Mouse (Mus musculus) embryonic fibroblast, embryonic 13.5 days (primary cell): ENCODE measurements around the gene Il3. TPM values are rescaled to one million over a fixed set of nuclear protein-coding genes. Genes with fewer than 3 reads are reported as not detected.

Experiments used
- H3K27ac ChIP-seq: 2 replicates; pipeline ENCODE4 v1.5.1; 2012; ENCODE audit warnings: low read length, control low read depth, inconsistent platforms; ENCODE audit not compliant: insufficient read depth
- H3K4me1 ChIP-seq: 2 replicates; pipeline ENCODE4 v1.6.1; 2011; ENCODE audit warnings: low read length; ENCODE audit not compliant: control insufficient read depth, insufficient read depth
- H3K4me3 ChIP-seq: 2 replicates; pipeline ENCODE4 v1.5.1; 2011; ENCODE audit warnings: mild to moderate bottlenecking, control low read depth, low read length; ENCODE audit not compliant: insufficient read depth
- CTCF ChIP-seq: IDR thresholded peaks from 2 replicates; pipeline ENCODE4 v1.5.1; 2011; ENCODE audit warnings: mild to moderate bottlenecking, control low read depth, low read length, moderate library complexity, borderline replicate concordance; ENCODE audit not compliant: insufficient read depth
- POLR2A ChIP-seq: IDR thresholded peaks from 2 replicates; pipeline ENCODE4 v1.6.1; 2011; ENCODE audit warnings: low read depth, mild to moderate bottlenecking, control low read depth, low read length, moderate library complexity
- polyA plus RNA-seq: library from polyadenylated mRNA; stranded (reverse); fragments of >200 nt; gene quantifications from 2 replicates; pipeline ENCODE4 v1.2.4, GENCODE M21; 2011; ENCODE audit warnings: low read depth; ENCODE audit not compliant: missing spikeins, insufficient read length

Gene Il3
- polyA plus RNA-seq, 1 experiment = not detected

DNA sequence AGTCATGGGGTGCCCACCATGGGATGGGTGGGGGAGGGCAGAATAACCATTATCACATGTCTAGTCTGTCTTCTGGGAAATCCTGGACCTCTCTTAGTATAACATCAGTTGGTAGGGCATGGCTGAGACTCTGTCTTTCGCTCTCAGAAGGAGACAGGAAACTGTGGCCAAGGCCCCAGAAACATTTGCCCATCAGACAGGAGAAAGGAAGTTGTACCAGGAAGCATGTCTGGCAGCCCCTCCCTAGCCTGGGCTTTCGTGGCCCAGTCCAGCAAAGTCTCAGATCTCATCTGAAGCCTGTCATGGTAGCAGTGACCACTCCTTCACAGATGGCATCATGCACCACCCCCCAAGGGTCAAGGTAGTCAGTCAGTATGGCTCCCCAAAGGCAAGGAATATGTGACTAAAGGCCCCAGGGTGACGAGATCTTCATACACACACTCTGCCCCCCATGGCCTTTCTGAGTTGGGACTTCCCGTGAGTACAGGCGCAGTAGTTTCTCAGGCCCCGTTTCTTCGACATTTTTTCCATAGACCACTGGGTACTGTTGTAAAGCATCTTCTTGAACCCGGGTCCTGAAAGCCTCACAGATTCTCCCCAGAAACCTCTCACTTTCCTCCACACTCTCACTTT, 20.9 kb upstream of the Il3 start:
- Histone ChIP-seq H3K27ac (no peak overlapping the region), H3K4me3 (no peak overlapping the region), H3K4me1 (no peaks in the 10 kb centered on the region)
- TF ChIP-seq CTCF = no peak
- TF ChIP-seq POLR2A = no peak

GRCm38 (mm10) chr11:54271437-54271949, 4.4 kb upstream of the Il3 start:
- no peak overlapping the region for H3K4me3 ChIP-seq
- H3K27ac ChIP-seq = no peak overlapping the region
- no peaks in the 10 kb centered on the region; the same call in 1 of the 2 replicates for H3K4me1 ChIP-seq
- TF ChIP-seq CTCF (no peak), POLR2A (no peak)

GRCm38 (mm10) chr11:54269191-54269896, 2.3 kb upstream of the Il3 start:
- Histone ChIP-seq H3K27ac (no peak overlapping the region), H3K4me3 (no peak overlapping the region), H3K4me1 (no peaks in the 10 kb centered on the region; the same call in 1 of the 2 replicates)
- no peak for TF ChIP-seq CTCF
- TF ChIP-seq POLR2A = no peak

DNA sequence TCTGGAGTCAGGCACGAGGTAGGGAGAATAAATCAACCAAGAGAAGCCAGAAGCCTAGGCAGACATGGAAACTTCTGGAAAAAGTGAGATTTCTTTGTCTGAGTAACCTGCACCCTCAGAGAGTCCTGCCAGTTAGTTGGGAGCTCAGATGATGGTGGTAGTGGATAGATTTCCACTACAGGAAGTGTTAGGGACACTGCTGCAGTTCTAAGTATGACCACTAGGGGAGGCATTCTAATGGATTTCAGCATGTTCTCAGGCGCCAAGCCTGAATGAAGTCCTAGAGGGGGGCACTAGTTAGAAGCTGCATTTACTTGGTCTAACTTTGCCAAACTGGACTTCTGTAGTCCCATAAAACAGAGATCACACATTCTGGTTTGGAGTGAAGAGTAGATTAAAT, 2.5 kb downstream of the Il3 start:
- TF ChIP-seq CTCF = no peak
- no peak for TF ChIP-seq POLR2A

DNA sequence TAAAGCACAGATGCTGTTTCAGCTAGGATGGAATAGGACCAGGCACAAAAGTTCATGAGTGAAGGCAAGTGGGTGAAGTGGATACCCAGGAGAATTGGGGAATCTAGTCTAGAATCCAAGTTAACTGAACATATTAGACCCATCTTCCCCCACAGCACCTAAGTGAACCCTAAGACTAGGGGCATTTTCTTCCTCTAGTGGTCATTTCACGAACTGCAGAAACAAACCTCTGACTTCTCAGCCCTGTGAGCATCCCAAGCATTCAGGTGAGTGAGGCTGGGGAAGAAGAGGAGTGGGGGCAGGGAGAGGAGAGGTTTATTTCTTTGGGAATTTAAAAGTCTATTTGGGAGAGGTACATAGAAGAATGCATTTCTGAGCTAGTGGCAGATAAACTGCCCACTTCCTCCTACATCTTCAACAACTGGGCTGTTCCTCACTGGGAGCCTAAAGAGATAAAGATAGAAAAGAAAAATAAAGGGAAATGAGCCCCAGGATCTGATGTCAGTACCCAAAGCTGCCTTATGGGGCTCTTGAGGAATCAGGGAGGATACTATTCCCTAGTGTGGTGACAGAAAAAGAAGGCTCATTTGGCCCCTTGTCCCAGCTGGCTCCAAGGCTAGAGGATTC, 3.6 kb downstream of the Il3 start:
- no peaks in the 10 kb centered on the region for H3K4me1 ChIP-seq
- no peak for TF ChIP-seq POLR2A
- no peak for TF ChIP-seq CTCF
- H3K4me3 ChIP-seq = no peak overlapping the region
- H3K27ac ChIP-seq = no peak overlapping the region

More for the DNA sequence above, 2.5 kb downstream of the Il3 start:
- H3K4me3 ChIP-seq = no peak overlapping the region
- H3K4me1 ChIP-seq = no peaks in the 10 kb centered on the region; the same call in 1 of the 2 replicates
- no peak overlapping the region for H3K27ac ChIP-seq

GRCm38 (mm10) chr11:54256624-54257376, 10.3 kb downstream of the Il3 start:
- Histone ChIP-seq H3K4me1 (no peaks in the 10 kb centered on the region), H3K4me3 (no peak overlapping the region), H3K27ac (no peak overlapping the region)
- TF ChIP-seq POLR2A (no peak), CTCF (peak; percentile 84; the same call in 1 of the 2 replicates)

DNA sequence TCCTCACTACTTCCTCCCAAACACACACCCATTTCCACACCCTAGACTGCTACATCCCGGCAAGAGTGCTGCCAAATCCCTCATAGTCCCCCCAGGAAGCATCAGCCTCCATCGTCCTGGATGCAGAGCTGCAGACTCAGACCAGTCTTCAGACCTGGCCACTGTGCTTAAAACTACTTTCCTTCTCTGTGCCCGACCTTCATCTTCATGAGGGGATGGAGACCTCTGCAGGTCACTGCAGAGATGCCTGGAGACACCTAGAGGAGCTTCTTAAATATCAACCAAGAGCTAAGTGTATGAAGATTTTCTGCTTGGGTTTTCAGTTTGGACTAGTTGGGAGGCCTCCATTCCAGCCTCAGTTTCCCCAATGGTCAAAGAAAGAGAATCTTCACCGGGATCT, 13.0 kb downstream of the Il3 start:
- Histone ChIP-seq H3K4me1 (no peaks in the 10 kb centered on the region), H3K4me3 (no peak overlapping the region), H3K27ac (no peak overlapping the region)
- TF ChIP-seq POLR2A (no peak), CTCF (peak; percentile 34; the same call in 1 of the 2 replicates)

- TF ChIP-seq POLR2A (no peak), CTCF (no peak)
- H3K4me1 ChIP-seq = no peaks in the 10 kb centered on the region
- no peak overlapping the region for H3K27ac ChIP-seq
- H3K4me3 ChIP-seq = no peak overlapping the region
Observed at GRCm38 (mm10) chr11:54250575-54250974, 16.5 kb downstream of the Il3 start.

DNA sequence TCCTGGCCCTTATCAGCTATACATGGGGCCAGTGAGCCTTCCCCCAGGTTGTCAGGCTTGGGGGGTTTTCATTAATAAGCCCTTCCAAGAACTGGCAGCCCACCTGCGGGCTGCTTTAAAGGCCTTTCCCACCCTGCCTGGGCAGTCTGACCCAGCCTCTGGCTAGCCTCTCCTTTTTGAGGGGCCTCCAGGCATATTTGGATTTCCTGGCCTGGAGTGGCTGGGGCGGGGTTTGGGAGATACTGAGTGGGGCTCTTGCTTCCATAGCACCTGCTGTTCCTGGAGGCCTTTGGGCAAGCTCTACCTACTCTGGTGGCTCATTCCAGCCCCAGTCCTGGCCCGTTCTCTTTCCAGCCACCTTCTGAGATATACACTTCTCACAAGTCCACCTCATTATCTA, 17.3 kb downstream of the Il3 start:
- Histone ChIP-seq H3K27ac (no peak overlapping the region), H3K4me1 (no peaks in the 10 kb centered on the region), H3K4me3 (no peak overlapping the region)
- no peak for TF ChIP-seq POLR2A
- TF ChIP-seq CTCF = no peak

DNA sequence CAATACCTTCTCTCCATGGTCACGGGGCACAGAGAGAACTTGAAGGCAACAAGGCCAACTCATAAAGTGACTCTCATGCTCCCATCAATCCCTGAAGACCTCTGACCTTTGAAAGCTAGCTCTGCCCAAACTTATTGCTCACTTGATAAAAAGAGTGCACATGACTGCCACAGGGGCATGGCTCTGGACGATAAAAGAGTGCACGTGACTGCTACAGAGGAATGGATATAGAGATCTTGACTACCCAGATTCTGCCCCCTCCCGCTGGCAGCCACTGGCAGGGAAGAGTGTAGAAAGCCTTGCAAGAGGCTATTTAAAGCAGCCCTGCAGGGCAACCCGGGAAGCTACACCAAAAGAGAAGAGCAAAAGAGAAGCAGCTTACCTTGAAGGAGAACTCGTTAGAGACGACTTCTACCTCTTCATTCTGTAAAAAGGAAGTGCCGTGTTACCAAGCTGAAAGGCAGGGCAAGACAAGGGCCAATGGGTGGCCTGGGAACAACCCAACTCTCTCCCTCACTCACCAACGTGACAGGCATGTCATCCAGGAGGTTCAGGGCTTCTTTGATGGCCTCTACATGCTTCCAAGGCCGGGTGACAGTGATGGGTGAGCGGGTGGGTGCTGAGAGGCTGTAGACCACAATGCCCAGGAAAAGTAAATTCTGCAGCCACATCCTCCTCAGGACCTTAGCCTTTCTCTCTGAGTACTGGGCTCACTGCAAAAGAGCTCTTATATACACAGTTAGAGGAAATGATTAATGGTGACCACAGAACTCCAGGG, 17.9 kb downstream of the Il3 start, which contains the start of gene Csf2:
Gene Csf2 (minus strand): TSS at position 728 of the 778 bp plus-strand sequence.
- no peaks in the 10 kb centered on the region for H3K4me1 ChIP-seq
- no peak for TF ChIP-seq CTCF
- TF ChIP-seq POLR2A = no peak
- H3K4me3 ChIP-seq = no peak within 1 kb of the TSS
- no peak within 1 kb of the TSS for H3K27ac ChIP-seq
